Comparison of ENCODE assay signal across 8 mouse cellular contexts in the genomic region with DNA sequence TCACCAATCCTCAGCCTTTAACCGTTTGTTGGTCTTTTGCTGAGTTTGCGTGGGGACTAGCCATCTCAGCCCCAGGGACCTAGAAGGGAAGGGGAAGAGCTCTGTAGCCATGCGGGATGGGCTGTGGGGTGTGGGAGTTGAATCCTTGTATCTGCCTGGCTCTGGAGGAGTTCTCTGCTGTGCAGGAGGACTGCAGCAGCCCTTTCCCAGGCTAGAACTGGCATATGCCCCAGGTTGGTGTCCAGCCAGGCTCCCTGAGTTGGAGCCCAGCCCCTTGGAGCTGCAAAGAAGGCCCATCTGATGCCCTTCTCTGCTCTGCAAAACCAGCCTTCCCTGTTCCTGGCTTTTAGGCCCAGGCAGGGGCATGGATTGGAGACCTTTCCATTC. TPM values are rescaled to one million over a fixed set of nuclear protein-coding genes. Genes with fewer than 3 reads are reported as not detected.
DNase-seq lines count a peak whose midpoint lies in the region; ATAC-seq and TF ChIP-seq lines count a peak whose summit lies in the region.
"Had no signal": no experiment of that assay in that cellular context is flagged by ENCODE, and none has a peak within 500 bp of the region (broad histone marks: within the 10 kb centered on the region; RNA-seq: fewer than 3 reads in every experiment).

No protein-coding gene starts in this region.

- peaks cover 7% of the 10 kb centered on the region; the same call in 1 of the 2 replicates for H3K4me1 ChIP-seq in lung, postnatal 0 days (ENCODE audit: insufficient read depth, low read depth, low read length)
- peaks cover 6% of the 10 kb centered on the region for H3K4me1 ChIP-seq in lung, adult 2 months (ENCODE audit: control insufficient read depth, insufficient read depth, low read length)
- H3K4me1 ChIP-seq in cortical plate, adult 2 months (ENCODE audit: control insufficient read depth, insufficient read depth, low read length): no peaks in the 10 kb centered on the region; the same call in 1 of the 2 replicates
- H3K4me1 ChIP-seq in stomach, embryonic 15.5 days: peaks cover 20% of the 10 kb centered on the region

- TF ChIP-seq CTCF in lung, postnatal 0 days (IDR thresholded peaks at IDR 0.05): no peak
- TF ChIP-seq CTCF in lung, adult 2 months (IDR thresholded peaks at IDR 0.05; ENCODE audit: insufficient read depth, low read length): no peak
- TF ChIP-seq CTCF in cortical plate, adult 2 months (IDR thresholded peaks at IDR 0.05; ENCODE audit: extremely low read depth, insufficient read depth, low read length): no peak

- peak overlapping the region; percentile 36; the same call in 1 of the 2 replicates for H3K4me3 ChIP-seq in lung, postnatal 0 days (ENCODE audit: low read depth, low read length)
- H3K4me3 ChIP-seq in lung, adult 2 months (replicated peaks; ENCODE audit: extremely low read depth, low read depth, low read length): no peak overlapping the region
- H3K4me3 ChIP-seq in cortical plate, adult 2 months (ENCODE audit: insufficient read depth, low read length): peak overlapping the region; percentile 20; the same call in 1 of the 2 replicates
- peak overlapping the region; percentile 44 for H3K4me3 ChIP-seq in stomach, embryonic 15.5 days (replicated peaks)

- ATAC-seq in lung, postnatal 0 days: no peak
- ATAC-seq in stomach, embryonic 15.5 days (ENCODE audit: insufficient read depth, low FRiP score, low read depth): no peak

- 29% methylated on average over 3 of the region's 3 CpGs for WGBS in lung, postnatal 0 days
- 55% methylated on average over 3 of the region's 3 CpGs for WGBS in lung, adult 2 months
- 38% methylated on average over 3 of the region's 3 CpGs for WGBS in stomach, embryonic 15.5 days

- TF ChIP-seq EP300 in lung, postnatal 0 days (IDR thresholded peaks at IDR 0.05): no peak

- no peak for DNase-seq in lung, postnatal 0 days (ENCODE audit: low spot score)
- DNase-seq in lung, adult 2 months: no peak
- DNase-seq in heart, postnatal 4 days: peak; percentile 27
- no peak for DNase-seq in thymus, adult 18-20 months
- no peak for DNase-seq in retina, embryonic 14.5 days (ENCODE audit: low spot score)

- peak overlapping the region; percentile 73 for H3K4me2 ChIP-seq in lung, postnatal 0 days (replicated peaks; ENCODE audit: low read depth, low read length)
- peak overlapping the region; percentile 88 for H3K4me2 ChIP-seq in stomach, embryonic 15.5 days

- no peak overlapping the region for H3K27ac ChIP-seq in lung, postnatal 0 days (ENCODE audit: low read length)
- 0 out of 2 replicates have a peak overlapping the region, but pooled peaks have one; percentile 5 for H3K27ac ChIP-seq in cortical plate, adult 2 months (ENCODE audit: insufficient read depth, low read length)
- H3K27ac ChIP-seq in stomach, embryonic 15.5 days: no peak overlapping the region

- H3K27me3 ChIP-seq in lung, postnatal 0 days (replicated peaks; ENCODE audit: insufficient read depth, low read length): peaks cover 9% of the 10 kb centered on the region; the same call in 1 of the 2 replicates
- peaks cover 59% of the 10 kb centered on the region for H3K27me3 ChIP-seq in stomach, embryonic 15.5 days (replicated peaks)

- no peak overlapping the region for H3K9ac ChIP-seq in lung, postnatal 0 days (replicated peaks; ENCODE audit: low read depth)
- no peak overlapping the region for H3K9ac ChIP-seq in stomach, embryonic 15.5 days

- no peaks in the 10 kb centered on the region for H3K36me3 ChIP-seq in lung, postnatal 0 days (ENCODE audit: insufficient read depth, low read length)
- H3K36me3 ChIP-seq in stomach, embryonic 15.5 days: no peaks in the 10 kb centered on the region

- TF ChIP-seq POLR2A in lung, adult 2 months (IDR thresholded peaks at IDR 0.05; ENCODE audit: borderline replicate concordance, extremely low read depth, low read depth, low read length): no peak
- TF ChIP-seq POLR2A in cortical plate, adult 2 months (IDR thresholded peaks at IDR 0.05; ENCODE audit: extremely low read depth, insufficient read depth, low read length): no peak

- H3K9me3 ChIP-seq in lung, postnatal 0 days (ENCODE audit: low read length): no peaks in the 10 kb centered on the region
- H3K9me3 ChIP-seq in stomach, embryonic 15.5 days: no peaks in the 10 kb centered on the region

RNA-seq across cellular contexts. Expression of gene Entpd2, which starts 0.9 kb away (rescaled TPM):
- polyA plus RNA-seq in lung, postnatal 0 days (2015; fragmentation: Nextera tagmentation; extraction: Ambion mirVana): 2.6 and 2.8 TPM in 2 replicates
- polyA plus RNA-seq in lung, adult 2 months (2012; rRNA removed): 18.4 and 18.6 TPM in 2 replicates
- polyA plus RNA-seq in cortical plate, adult 2 months (2012; rRNA removed): 15.8 and 19.0 TPM in 2 replicates
- 1 to 10 TPM; 5.7 to 8.5 TPM for total RNA-seq in heart, postnatal 4 days (2021)
- 10.1 and 13.0 TPM in 2 replicates for polyA plus RNA-seq in stomach, embryonic 15.5 days (2015; fragmentation: Nextera tagmentation; extraction: Ambion mirVana)

RNA-seq across cellular contexts. Expression of gene Npdc1, which starts 2.6 kb away (rescaled TPM):
- polyA plus RNA-seq in lung, postnatal 0 days (2015; fragmentation: Nextera tagmentation; extraction: Ambion mirVana): 42.7 and 45.3 TPM in 2 replicates
- 166 and 185 TPM in 2 replicates for polyA plus RNA-seq in lung, adult 2 months (2012; rRNA removed)
- 435 and 468 TPM in 2 replicates for polyA plus RNA-seq in cortical plate, adult 2 months (2012; rRNA removed)
- 10 to 100 TPM; 33.1 to 35.2 TPM for total RNA-seq in heart, postnatal 4 days (2021)
- 47.0 and 49.6 TPM in 2 replicates for polyA plus RNA-seq in stomach, embryonic 15.5 days (2015; fragmentation: Nextera tagmentation; extraction: Ambion mirVana)

RNA-seq across cellular contexts. Expression of gene Sapcd2, which starts 24.5 kb away (rescaled TPM):
- 2.2 and 2.4 TPM in 2 replicates for polyA plus RNA-seq in lung, postnatal 0 days (2015; fragmentation: Nextera tagmentation; extraction: Ambion mirVana)
- polyA plus RNA-seq in lung, adult 2 months (2012; rRNA removed): 5.5 and 6.3 TPM in 2 replicates
- polyA plus RNA-seq in cortical plate, adult 2 months (2012; rRNA removed): 4.0 and 4.4 TPM in 2 replicates
- total RNA-seq in heart, postnatal 4 days (2021): 10 to 100 TPM in 1 of 2 experiments, 1 to 10 TPM in 1; 8.7 to 10.8 TPM
- polyA plus RNA-seq in stomach, embryonic 15.5 days (2015; fragmentation: Nextera tagmentation; extraction: Ambion mirVana): 37.6 and 41.7 TPM in 2 replicates
- total RNA-seq: liver, adult 2 months had no signal
- polyA plus RNA-seq: liver, adult 2 months had no signal

RNA-seq across cellular contexts. Expression of gene Fut7, which starts 26.5 kb away (rescaled TPM):
- polyA plus RNA-seq in lung, postnatal 0 days (2015; fragmentation: Nextera tagmentation; extraction: Ambion mirVana): 0.32 and 0.45 TPM in 2 replicates
- polyA plus RNA-seq in lung, adult 2 months (2012; rRNA removed): 2.1 and 3.0 TPM in 2 replicates
- 0.38 and 0.48 TPM in 2 replicates for polyA plus RNA-seq in cortical plate, adult 2 months (2012; rRNA removed)
- total RNA-seq in heart, postnatal 4 days (2021): under 1 TPM in 1 of 2 experiments, not detected in 1; 0.11 TPM
- 0.17 and 0.30 TPM in 2 replicates for polyA plus RNA-seq in stomach, embryonic 15.5 days (2015; fragmentation: Nextera tagmentation; extraction: Ambion mirVana)
- total RNA-seq: liver, adult 2 months had no signal

RNA-seq across cellular contexts. Expression of gene Uap1l1, which starts 31.1 kb away (rescaled TPM):
- 74.4 and 75.5 TPM in 2 replicates for polyA plus RNA-seq in lung, postnatal 0 days (2015; fragmentation: Nextera tagmentation; extraction: Ambion mirVana)
- polyA plus RNA-seq in lung, adult 2 months (2012; rRNA removed): 59.5 and 65.3 TPM in 2 replicates
- polyA plus RNA-seq in cortical plate, adult 2 months (2012; rRNA removed): 16.6 and 20.4 TPM in 2 replicates
- 1 to 10 TPM; 7.3 to 9.5 TPM for total RNA-seq in heart, postnatal 4 days (2021)
- 41.1 and 46.1 TPM in 2 replicates for polyA plus RNA-seq in stomach, embryonic 15.5 days (2015; fragmentation: Nextera tagmentation; extraction: Ambion mirVana)
